Mouse (Mus musculus) ES-E14 (cell line): ENCODE measurements around the gene Vmn2r83. TPM values are rescaled to one million over a fixed set of nuclear protein-coding genes. Genes with fewer than 3 reads are reported as not detected.

ENCODE experiments used
- DNase-seq: peaks from one replicate; pipeline ENCODE4 v3.0.0-alpha.2; 2013; ENCODE audit warnings: low read depth, low spot score
- H3K27ac ChIP-seq: 2 replicates; pipeline ENCODE4 v1.5.1; 2012; ENCODE audit warnings: low read depth, mild to moderate bottlenecking, low read length, moderate library complexity, mixed read lengths; ENCODE audit not compliant: poor library complexity, insufficient read depth, severe bottlenecking
- H3K36me3 ChIP-seq: 2 replicates; pipeline ENCODE4 v1.6.1; 2012; ENCODE audit warnings: mild to moderate bottlenecking, low read length, moderate library complexity, mixed read lengths; ENCODE audit not compliant: control insufficient read depth, poor library complexity, insufficient read depth, severe bottlenecking
- H3K4me1 ChIP-seq, 2 experiments: fragments of 150-350 bp in 1 of 2; sonication (generic) in 1 of 2; 2 replicates each; pipeline ENCODE4 v1.6.1; 2012; ENCODE audit warnings: low read length in 2 of 2, mild to moderate bottlenecking in 1 of 2, mixed read lengths in 1 of 2; ENCODE audit not compliant: control insufficient read depth in 2 of 2, insufficient read depth in 2 of 2, poor library complexity in 1 of 2
- H3K4me3 ChIP-seq, 2 experiments: fragments of 150-350 bp in 1 of 2; sonication (generic) in 1 of 2; 2 replicates each; pipeline ENCODE4 v1.5.1; 2012; ENCODE audit warnings: low read length in 2 of 2, low read depth in 1 of 2, mild to moderate bottlenecking in 1 of 2, mixed read lengths in 1 of 2; ENCODE audit not compliant: insufficient read depth in 1 of 2, poor library complexity in 1 of 2, severe bottlenecking in 1 of 2
- H3K9ac ChIP-seq: 2 replicates; pipeline ENCODE4 v1.6.1; 2012; ENCODE audit warnings: low read depth, mild to moderate bottlenecking, low read length, mixed read lengths; ENCODE audit not compliant: poor library complexity, insufficient read depth, severe bottlenecking
- H3K9me3 ChIP-seq: fragments of 150-350 bp; sonication (generic); 2 replicates; pipeline ENCODE4 v1.6.1; 2012; ENCODE audit warnings: low read depth, mild to moderate bottlenecking, low read length; ENCODE audit not compliant: control insufficient read depth, insufficient read depth
- CHD2 ChIP-seq: IDR thresholded peaks from 2 replicates; pipeline ENCODE4 v1.6.1; 2014; ENCODE audit warnings: mild to moderate bottlenecking, low read depth, low read length, inconsistent platforms
- HCFC1 ChIP-seq: IDR thresholded peaks from 2 replicates; pipeline ENCODE4 v1.6.1; 2012; ENCODE audit warnings: low read length, inconsistent platforms, borderline replicate concordance; ENCODE audit not compliant: insufficient read depth
- MAFK ChIP-seq: IDR thresholded peaks from 2 replicates; pipeline ENCODE4 v1.6.1; 2014; ENCODE audit warnings: mild to moderate bottlenecking, low read depth, low read length, inconsistent platforms; ENCODE audit not compliant: insufficient read depth
- ZC3H11A ChIP-seq: IDR thresholded peaks from 2 replicates; pipeline ENCODE4 v1.6.1; 2012; ENCODE audit warnings: low read depth, mild to moderate bottlenecking, inconsistent platforms, low read length, borderline replicate concordance
- ZNF384 ChIP-seq: IDR thresholded peaks from 2 replicates; pipeline ENCODE4 v1.6.1; 2012; ENCODE audit warnings: low read depth, low read length, inconsistent platforms
- in situ Hi-C, 2 experiments: fragments of 600-800 bp; cut with MboI; formaldehyde crosslinking; loops; one replicate each; pipeline ENCODE4 v1.15.1; 2025; ENCODE audit warnings: low sequenced_read_pairs in 2 of 2, inconsistent platforms in 1 of 2; ENCODE audit not compliant: unreplicated experiment in 2 of 2
- total RNA-seq: library from RNA; depleted of rRNA; stranded (reverse); fragments of 300-350 nt; gene quantifications from 2 replicates; pipeline ENCODE4 v1.2.3, GENCODE M21; 2012

Vmn2r83 gene
- total RNA-seq, 1 experiment: not detected

DNA sequence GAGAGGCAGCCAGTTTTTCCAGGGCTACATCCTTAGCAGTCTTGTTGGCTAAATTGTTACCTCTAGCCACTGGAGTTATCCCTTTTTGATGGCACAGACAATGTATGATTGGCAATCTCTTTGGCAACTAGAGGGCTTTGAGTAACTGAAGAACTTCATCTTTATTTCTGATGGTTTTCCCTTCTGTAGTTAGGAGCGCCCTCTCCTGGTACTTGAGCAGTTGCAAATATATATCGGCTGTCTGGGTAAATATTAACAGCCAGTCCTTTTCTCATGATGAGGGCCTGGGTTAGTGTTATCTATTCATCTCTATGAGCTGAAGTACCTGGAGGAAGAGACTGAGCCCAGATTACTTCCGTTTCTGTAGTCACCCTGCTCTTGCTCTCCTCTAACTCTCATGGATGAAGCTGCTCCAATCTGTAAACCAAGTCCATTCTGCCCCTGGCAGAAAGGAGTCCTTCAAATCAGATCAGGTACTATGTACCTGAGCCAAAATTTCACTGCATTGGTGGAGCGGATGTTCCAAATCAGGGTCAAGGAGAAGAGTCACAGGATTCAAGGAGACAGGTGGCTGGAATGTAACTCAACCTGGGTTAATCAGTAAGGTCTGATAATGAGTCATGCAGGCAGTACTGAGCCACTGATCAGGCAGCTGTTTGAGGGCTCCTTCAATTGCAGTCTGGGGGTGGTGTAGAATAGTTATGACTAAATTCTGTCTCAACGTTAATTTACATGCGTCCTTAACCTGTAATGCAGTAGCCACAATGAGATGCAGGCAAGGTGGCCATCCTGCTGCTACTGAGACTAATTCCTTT lies 34.5 kb downstream of the Vmn2r83 start:
- Histone ChIP-seq H3K9me3 (peaks cover 16% of the 10 kb centered on the region), H3K27ac (no peak overlapping the region), H3K36me3 (peaks cover 5% of the 10 kb centered on the region; the same call in 1 of the 2 replicates), H3K4me3 (no peak overlapping the region), H3K4me1 (no peaks in the 10 kb centered on the region), H3K9ac (no peak overlapping the region)
- DNase-seq: no peak
- TF ChIP-seq MAFK (no peak), ZNF384 (no peak), ZC3H11A (no peak), CHD2 (no peak), HCFC1 (no peak)
- in situ Hi-C loops: no loop called here

DNA sequence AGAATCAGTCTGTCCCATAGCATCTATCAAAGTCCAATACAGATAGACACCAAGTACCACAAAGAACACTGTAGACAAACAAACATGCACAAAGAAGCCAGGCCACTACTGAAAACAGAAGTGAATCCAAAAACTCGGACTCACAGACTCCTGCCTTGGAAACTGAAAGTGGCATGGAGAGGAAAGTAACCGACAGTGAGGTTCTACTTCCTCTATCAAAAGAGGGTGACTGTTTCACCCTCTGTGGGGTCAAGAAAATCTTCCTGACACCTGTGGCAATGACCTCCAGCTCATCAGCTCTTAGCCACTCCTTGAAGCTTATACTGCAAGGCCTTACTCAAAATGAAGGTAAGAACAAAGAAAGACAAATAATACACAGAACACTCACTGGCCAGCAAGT lies 38.2 kb downstream of the Vmn2r83 start:
- DNase-seq: no peak
- Histone ChIP-seq H3K36me3 (peaks cover 5% of the 10 kb centered on the region; the same call in 1 of the 2 replicates), H3K4me3 (no peak overlapping the region), H3K9ac (no peak overlapping the region), H3K4me1 (no peaks in the 10 kb centered on the region), H3K27ac (no peak overlapping the region), H3K9me3 (peaks cover 4% of the 10 kb centered on the region; the same call in 1 of the 2 replicates)
- in situ Hi-C loops: no loop called here
- TF ChIP-seq ZC3H11A (no peak), ZNF384 (no peak), HCFC1 (no peak), MAFK (no peak), CHD2 (no peak)

DNA sequence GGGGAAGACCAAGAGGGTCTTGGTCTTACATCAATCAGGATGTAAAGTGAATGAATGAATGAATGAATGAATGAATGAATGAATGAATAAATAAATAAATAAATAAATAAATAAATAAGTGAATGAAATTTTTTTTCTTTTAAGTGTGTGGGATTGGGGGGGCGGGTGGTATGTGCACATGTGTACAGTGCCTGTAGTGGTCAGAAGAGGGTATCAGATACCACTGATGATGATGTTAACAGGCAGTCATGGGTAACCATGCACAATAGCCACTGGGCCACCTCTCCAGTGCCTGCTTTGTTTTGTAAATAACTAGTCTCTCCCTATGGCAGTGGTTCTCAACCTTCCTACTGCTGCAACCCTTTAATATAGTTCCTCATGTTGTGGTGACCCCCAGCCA lies 55.9 kb downstream of the Vmn2r83 start:
- in situ Hi-C loops: no loop called here
- DNase-seq: no peak

DNA sequence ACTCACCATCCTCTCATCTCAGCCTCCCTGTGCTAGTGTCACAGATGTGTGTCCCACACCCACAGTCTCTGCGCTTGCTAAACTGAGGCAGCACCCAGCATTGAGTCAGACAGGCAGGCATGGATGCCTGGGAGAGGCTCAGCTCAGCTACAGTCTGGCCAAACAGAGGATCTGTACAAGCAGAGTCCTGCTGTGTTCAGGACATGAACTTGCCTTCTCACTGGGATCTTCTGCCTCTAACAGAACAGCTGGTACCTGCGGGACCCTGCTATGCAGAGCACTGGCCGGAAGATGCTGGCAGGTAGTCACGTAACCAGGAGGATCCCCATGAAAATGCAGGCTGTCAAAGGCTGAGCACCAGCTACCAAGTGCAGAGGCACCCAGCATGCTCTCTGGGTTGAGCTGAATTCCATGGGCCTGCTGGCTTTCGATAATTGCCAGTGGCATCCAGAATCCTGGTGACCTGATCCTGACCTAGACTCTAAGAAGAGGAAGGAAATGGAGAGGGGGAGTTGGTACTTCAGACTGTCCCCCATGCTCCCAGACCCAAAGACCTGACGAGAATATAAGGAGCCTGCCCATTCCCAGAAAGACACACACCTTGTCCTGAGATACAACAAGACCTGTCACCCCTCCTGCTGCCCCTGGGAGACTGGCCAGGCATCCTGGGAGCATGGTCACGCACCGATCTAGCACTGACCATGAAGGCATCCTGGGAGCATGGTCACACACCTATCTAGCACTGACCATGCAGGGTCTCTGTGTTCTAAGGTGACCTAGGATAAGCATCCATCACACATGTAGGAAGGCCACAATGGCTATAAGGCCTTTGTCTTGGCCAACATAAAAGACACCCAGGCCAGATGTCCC lies 57.2 kb downstream of the Vmn2r83 start:
- in situ Hi-C loops: no loop called here
- H3K4me3 ChIP-seq: no peak overlapping the region

More for the DNA sequence above, 55.9 kb downstream of the Vmn2r83 start:
- TF ChIP-seq HCFC1 (no peak), CHD2 (no peak), MAFK (no peak), ZC3H11A (no peak), ZNF384 (no peak)
- Histone ChIP-seq H3K9me3 (no peaks in the 10 kb centered on the region), H3K4me3 (no peak overlapping the region), H3K27ac (no peak overlapping the region), H3K9ac (no peak overlapping the region), H3K4me1 (no peaks in the 10 kb centered on the region), H3K36me3 (no peaks in the 10 kb centered on the region; the same call in 1 of the 2 replicates)

More for the DNA sequence above, 57.2 kb downstream of the Vmn2r83 start:
- no peak overlapping the region for H3K9ac ChIP-seq
- H3K27ac ChIP-seq: no peak overlapping the region
- DNase-seq: no peak
- no peaks in the 10 kb centered on the region; the same call in 1 of the 2 replicates for H3K36me3 ChIP-seq
- no peaks in the 10 kb centered on the region for H3K9me3 ChIP-seq
- peaks cover 0 to under 1% of the 10 kb centered on the region in 2 experiments; a peak in 2 of 4 replicates for H3K4me1 ChIP-seq
- TF ChIP-seq CHD2 (no peak), ZNF384 (no peak), MAFK (no peak), ZC3H11A (no peak), HCFC1 (no peak)
